Mouse (Mus musculus) hindbrain, embryonic 16.5 days (tissue): Measurements from ENCODE around the gene Ambra1. TPM values are rescaled to one million over a fixed set of nuclear protein-coding genes. Genes with fewer than 3 reads are reported as not detected.

Experiments used
- ATAC-seq: fragments of 200-750 bp; cut with Nextera tagmentation; 2 replicates; pipeline ENCODE4 v1.8.0; 2017; ENCODE audit warnings: moderate TSS enrichment, moderate library complexity
- H3K27ac ChIP-seq: fragments of 300-500 bp; sonication (generic); 2 replicates; pipeline ENCODE4 v1.5.1; 2014; ENCODE audit warnings: low read depth, mild to moderate bottlenecking, control low read depth, low read length, moderate library complexity
- H3K27me3 ChIP-seq: fragments of 300-500 bp; sonication (generic); replicated peaks from 2 replicates; pipeline ENCODE4 v1.6.1; 2014; ENCODE audit warnings: low read length; ENCODE audit not compliant: control insufficient read depth, insufficient read depth
- H3K36me3 ChIP-seq: fragments of 300-500 bp; sonication (generic); 2 replicates; pipeline ENCODE4 v1.6.1; 2014; ENCODE audit warnings: mild to moderate bottlenecking, low read length, moderate library complexity, mixed read lengths; ENCODE audit not compliant: control insufficient read depth, insufficient read depth
- H3K4me1 ChIP-seq: fragments of 300-500 bp; sonication (generic); 2 replicates; pipeline ENCODE4 v1.6.1; 2014; ENCODE audit warnings: low read depth, low read length; ENCODE audit not compliant: control insufficient read depth, insufficient read depth
- H3K4me2 ChIP-seq: fragments of 300-500 bp; sonication (generic); 2 replicates; pipeline ENCODE4 v1.6.1; 2014; ENCODE audit warnings: mild to moderate bottlenecking, low read length, control low read depth, moderate library complexity
- H3K4me3 ChIP-seq: fragments of 300-500 bp; sonication (generic); 2 replicates; pipeline ENCODE4 v1.5.1; 2014; ENCODE audit warnings: mild to moderate bottlenecking, low read length, control low read depth, moderate library complexity
- H3K9ac ChIP-seq: fragments of 300-500 bp; sonication (generic); 2 replicates; pipeline ENCODE4 v1.6.1; 2014; ENCODE audit warnings: low read depth, mild to moderate bottlenecking, control low read depth, low read length, moderate library complexity
- H3K9me3 ChIP-seq: fragments of 300-500 bp; sonication (generic); 2 replicates; pipeline ENCODE4 v1.6.1; 2014; ENCODE audit warnings: mild to moderate bottlenecking, low read length, moderate library complexity; ENCODE audit not compliant: control insufficient read depth
- WGBS: fragments of 180-500 bp; shearing (Covaris S2); extraction: QIAGEN DNeasy Blood & Tissue Kit; methylation state at CpG from one replicate; pipeline ENCODE4 v1.1.7; 2014; 5-methylcytosine and 5-hydroxymethylcytosine counted together
- polyA plus RNA-seq: library from polyadenylated mRNA; unstranded; fragments of >200 nt; fragmentation: Nextera tagmentation; extraction: Ambion mirVana; gene quantifications from 2 replicates; pipeline ENCODE4 v1.2.1, GENCODE M21; 2015

Gene Ambra1
- polyA plus RNA-seq, 1 experiment from 2014 or later: 20.8 TPM

DNA sequence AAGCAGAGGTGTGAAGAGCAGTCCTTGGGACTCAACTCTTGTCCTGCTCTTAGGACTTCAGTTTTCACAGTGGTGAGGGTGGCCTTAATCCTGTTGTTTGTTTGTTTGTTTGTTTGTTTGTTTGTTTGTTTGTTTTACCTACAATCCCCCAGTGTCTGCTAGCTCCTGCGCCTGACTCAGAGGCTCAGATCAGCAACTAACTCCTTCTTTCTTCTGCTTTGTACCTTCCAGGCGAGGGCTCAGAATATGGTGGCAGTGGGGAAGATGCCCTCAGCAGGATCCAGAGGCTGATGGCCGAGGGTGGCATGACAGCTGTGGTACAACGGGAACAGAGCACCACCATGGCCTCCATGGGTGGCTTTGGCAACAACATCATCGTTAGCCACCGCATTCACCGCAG is 187.2 kb downstream of the Ambra1 start:
- ATAC-seq: no peak
- peaks cover 30% of the 10 kb centered on the region for H3K36me3 ChIP-seq
- WGBS: 89% methylated on average over 7 of the region's 7 CpGs
- no peak overlapping the region for H3K4me3 ChIP-seq
- H3K27ac ChIP-seq: no peak overlapping the region
- peaks cover 5% of the 10 kb centered on the region; the same call in 1 of the 2 replicates for H3K27me3 ChIP-seq
- no peaks in the 10 kb centered on the region for H3K9me3 ChIP-seq
- peaks cover 5% of the 10 kb centered on the region; the same call in 1 of the 2 replicates for H3K4me1 ChIP-seq
- H3K4me2 ChIP-seq: no peak overlapping the region
- H3K9ac ChIP-seq: no peak overlapping the region

- H3K4me2 ChIP-seq: no peak overlapping the region
- no peak overlapping the region for H3K9ac ChIP-seq
- no peak for ATAC-seq
- H3K4me3 ChIP-seq: no peak overlapping the region
- H3K4me1 ChIP-seq: peaks cover 16% of the 10 kb centered on the region
- no peaks in the 10 kb centered on the region for H3K9me3 ChIP-seq
- no peak overlapping the region for H3K27ac ChIP-seq
- 79% methylated on average over 4 of the region's 4 CpGs for WGBS
- H3K27me3 ChIP-seq: peaks cover 22% of the 10 kb centered on the region
- peaks cover 14% of the 10 kb centered on the region; the same call in 1 of the 2 replicates for H3K36me3 ChIP-seq
Measured at GRCm38 (mm10) chr2:91920130-91920529, 190.2 kb downstream of the Ambra1 start.

DNA sequence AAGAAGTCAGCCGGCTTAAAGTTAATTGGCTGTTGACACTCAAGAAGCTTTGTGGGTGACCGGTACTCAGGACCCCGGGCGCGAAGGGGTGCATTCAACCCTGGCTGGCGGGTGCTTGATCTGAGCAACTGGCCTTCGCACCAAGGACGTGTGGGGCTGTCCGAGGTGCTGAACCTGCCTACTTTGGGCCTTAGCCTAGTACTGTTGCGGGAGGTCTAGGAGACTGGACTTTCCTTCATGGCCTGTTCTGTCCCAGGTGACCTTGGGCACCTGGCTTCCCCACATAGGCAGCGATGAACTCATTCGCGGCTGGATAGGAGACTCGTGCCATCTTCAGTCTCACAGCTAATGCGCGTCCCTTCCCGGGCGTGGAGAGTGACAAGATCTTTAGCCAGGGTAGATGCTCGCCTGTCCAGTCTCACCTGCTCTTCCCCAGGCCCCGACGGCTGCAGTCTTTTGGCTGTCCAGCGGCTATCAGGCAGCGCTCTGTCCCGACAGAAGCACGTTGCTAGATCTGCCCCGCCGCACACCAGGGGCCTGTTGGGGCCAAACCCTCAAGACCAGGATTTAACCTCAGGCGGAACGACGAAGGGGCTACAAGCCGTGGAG is 191.4 kb downstream of the Ambra1 start:
- Histone ChIP-seq H3K9ac (peak overlapping the region; percentile 69), H3K27me3 (peaks cover 22% of the 10 kb centered on the region), H3K4me3 (peak overlapping the region; percentile 62), H3K4me1 (peaks cover 16% of the 10 kb centered on the region), H3K9me3 (no peaks in the 10 kb centered on the region), H3K27ac (no peak overlapping the region), H3K4me2 (peak overlapping the region; percentile 77), H3K36me3 (peaks cover 12% of the 10 kb centered on the region; the same call in 1 of the 2 replicates)
- 0 out of 2 replicates have a peak, but pooled peaks have one; percentile 3 for ATAC-seq
- 6% methylated on average over 31 of the region's 31 CpGs for WGBS

GRCm38 (mm10) chr2:91921790-91922570 is 192.0 kb downstream of the Ambra1 start:
- Histone ChIP-seq H3K27ac (no peak overlapping the region), H3K36me3 (peaks cover 10% of the 10 kb centered on the region; the same call in 1 of the 2 replicates), H3K9me3 (no peaks in the 10 kb centered on the region), H3K4me2 (peak overlapping the region; percentile 77), H3K9ac (peak overlapping the region; percentile 69), H3K4me1 (peaks cover 16% of the 10 kb centered on the region), H3K27me3 (peaks cover 22% of the 10 kb centered on the region), H3K4me3 (peak overlapping the region; percentile 62)
- 0% methylated on average over 54 of the region's 64 CpGs for WGBS
- peak; percentile 68 for ATAC-seq

- WGBS: 4% methylated on average over 31 of the region's 37 CpGs
- ATAC-seq: 0 out of 2 replicates have a peak, but pooled peaks have one; percentile 10
- peak overlapping the region; percentile 77 for H3K4me2 ChIP-seq
- peaks cover 6% of the 10 kb centered on the region; the same call in 1 of the 2 replicates for H3K36me3 ChIP-seq
- peaks cover 22% of the 10 kb centered on the region for H3K27me3 ChIP-seq
- H3K4me1 ChIP-seq: peaks cover 16% of the 10 kb centered on the region
- no peaks in the 10 kb centered on the region for H3K9me3 ChIP-seq
- peak overlapping the region; percentile 62 for H3K4me3 ChIP-seq
- H3K9ac ChIP-seq: peak overlapping the region; percentile 69
- no peak overlapping the region for H3K27ac ChIP-seq
Measured at GRCm38 (mm10) chr2:91922586-91923414, 192.9 kb downstream of the Ambra1 start.

DNA sequence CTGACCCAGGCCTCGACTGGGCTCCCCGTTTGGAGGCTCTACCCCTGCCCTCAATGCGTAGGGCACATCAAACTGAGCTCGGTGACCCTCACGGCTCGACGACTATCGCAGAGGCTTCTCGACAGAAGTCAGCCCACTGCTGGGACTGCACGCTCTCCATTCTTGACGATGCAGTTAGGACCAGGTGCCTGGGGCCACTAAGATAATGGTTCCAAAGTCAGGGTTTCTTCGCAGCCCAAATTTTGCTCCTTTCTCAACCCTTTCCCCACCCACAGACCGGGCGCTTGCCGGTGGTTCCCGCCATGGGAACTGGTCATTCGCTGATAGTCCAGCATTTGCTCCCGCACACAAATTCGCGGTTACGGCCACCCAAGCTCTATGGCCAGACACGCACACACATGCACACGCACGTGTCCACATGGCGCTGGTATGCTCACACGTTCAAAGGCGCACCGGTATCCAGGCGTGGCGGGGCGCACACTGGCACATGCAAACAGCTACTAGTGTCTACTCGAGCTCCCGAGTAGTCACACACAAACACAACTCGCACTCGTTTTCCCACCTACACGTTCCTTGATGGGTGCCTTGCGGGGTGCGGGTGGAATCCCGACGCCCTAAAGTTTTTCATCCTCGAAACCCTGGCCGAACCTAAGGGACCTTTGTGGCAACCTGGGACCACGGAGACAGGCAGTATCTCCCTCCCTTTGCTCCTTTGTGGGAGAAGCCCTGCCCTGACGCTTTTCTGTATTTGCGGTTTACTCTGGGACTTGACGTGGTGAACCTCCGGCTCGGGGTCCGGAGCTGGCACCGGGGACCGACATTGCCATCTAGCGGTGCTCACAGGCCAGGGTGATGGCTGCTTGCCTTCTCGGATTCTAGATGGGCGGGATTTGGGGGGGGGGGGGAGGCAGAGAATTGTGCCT is 193.7 kb downstream of the Ambra1 start:
- H3K9ac ChIP-seq: peak overlapping the region; percentile 31
- H3K4me2 ChIP-seq: peak overlapping the region; percentile 77
- peak overlapping the region; percentile 62 for H3K4me3 ChIP-seq
- H3K27me3 ChIP-seq: peaks cover 25% of the 10 kb centered on the region
- no peaks in the 10 kb centered on the region for H3K36me3 ChIP-seq
- ATAC-seq: no peak
- H3K9me3 ChIP-seq: no peaks in the 10 kb centered on the region
- H3K27ac ChIP-seq: no peak overlapping the region
- WGBS: 4% methylated on average over 54 of the region's 54 CpGs
- peaks cover 16% of the 10 kb centered on the region for H3K4me1 ChIP-seq

- peaks cover 27% of the 10 kb centered on the region for H3K27me3 ChIP-seq
- no peak for ATAC-seq
- H3K4me2 ChIP-seq: no peak overlapping the region
- no peaks in the 10 kb centered on the region for H3K36me3 ChIP-seq
- no peaks in the 10 kb centered on the region for H3K9me3 ChIP-seq
- no peak overlapping the region for H3K27ac ChIP-seq
- no peak overlapping the region for H3K4me3 ChIP-seq
- WGBS: 56% methylated on average over 1 of the region's 1 CpGs
- H3K4me1 ChIP-seq: peaks cover 17% of the 10 kb centered on the region
- H3K9ac ChIP-seq: no peak overlapping the region
Measured at GRCm38 (mm10) chr2:91924726-91925125, 194.8 kb downstream of the Ambra1 start.

GRCm38 (mm10) chr2:91925442-91925841 is 195.5 kb downstream of the Ambra1 start:
- peaks cover 23% of the 10 kb centered on the region for H3K4me1 ChIP-seq
- H3K9me3 ChIP-seq: no peaks in the 10 kb centered on the region
- H3K4me2 ChIP-seq: no peak overlapping the region
- H3K27me3 ChIP-seq: peaks cover 27% of the 10 kb centered on the region
- no peak overlapping the region for H3K9ac ChIP-seq
- 88% methylated on average over 15 of the region's 15 CpGs for WGBS
- H3K4me3 ChIP-seq: no peak overlapping the region
- H3K27ac ChIP-seq: no peak overlapping the region
- no peak for ATAC-seq
- H3K36me3 ChIP-seq: no peaks in the 10 kb centered on the region
